Mouse (Mus musculus) intestine, postnatal 0 days (tissue): Measurements from ENCODE around the gene Eif4ebp2. TPM values are rescaled to one million over a fixed set of nuclear protein-coding genes. Genes with fewer than 3 reads are reported as not detected.
A peak's percentile ranks its signal among the peaks of the same experiment; 100 is the strongest.

Source experiments
- ATAC-seq: fragments of 200-750 bp; cut with Nextera tagmentation; 2 replicates; pipeline ENCODE4 v1.8.0; 2017; ENCODE audit warnings: mild to moderate bottlenecking, moderate TSS enrichment, moderate library complexity
- H3K27ac ChIP-seq: fragments of 300-500 bp; sonication (generic); 2 replicates; pipeline ENCODE4 v1.5.1; 2014; ENCODE audit warnings: mild to moderate bottlenecking, low read depth, low read length, moderate library complexity
- H3K27me3 ChIP-seq: fragments of 300-500 bp; sonication (generic); replicated peaks from 2 replicates; pipeline ENCODE4 v1.6.1; 2014; ENCODE audit warnings: low read length, mixed read lengths; ENCODE audit not compliant: control insufficient read depth, insufficient read depth
- H3K36me3 ChIP-seq: fragments of 300-500 bp; sonication (generic); 2 replicates; pipeline ENCODE4 v1.6.1; 2014; ENCODE audit warnings: mild to moderate bottlenecking, moderate library complexity; ENCODE audit not compliant: control insufficient read depth, insufficient read depth
- H3K4me1 ChIP-seq: fragments of 300-500 bp; sonication (generic); replicated peaks from 2 replicates; pipeline ENCODE4 v1.6.1; 2014; ENCODE audit warnings: antibody characterized with exemption, low read length, mixed read lengths; ENCODE audit not compliant: control insufficient read depth, insufficient read depth
- H3K4me2 ChIP-seq: fragments of 300-500 bp; sonication (generic); replicated peaks from 2 replicates; pipeline ENCODE4 v1.6.1; 2014; ENCODE audit warnings: low read depth, mild to moderate bottlenecking, moderate library complexity
- H3K4me3 ChIP-seq: fragments of 300-500 bp; sonication (generic); 2 replicates; pipeline ENCODE4 v1.5.1; 2014; ENCODE audit warnings: low read depth, low read length
- H3K9ac ChIP-seq: fragments of 300-500 bp; sonication (generic); 2 replicates; pipeline ENCODE4 v1.6.1; 2014; ENCODE audit warnings: mild to moderate bottlenecking, low read depth, low read length
- H3K9me3 ChIP-seq: fragments of 300-500 bp; sonication (generic); 2 replicates; pipeline ENCODE4 v1.6.1; 2016; ENCODE audit warnings: mixed run types; ENCODE audit not compliant: control insufficient read depth
- CTCF ChIP-seq: sonication (generic); IDR thresholded peaks from 2 replicates; pipeline ENCODE4 v1.5.1; 2016; ENCODE audit warnings: low read depth, mild to moderate bottlenecking, control low read depth, antibody characterized with exemption, moderate library complexity
- WGBS: fragments of 180-500 bp; shearing (Covaris S2); extraction: QIAGEN DNeasy Blood & Tissue Kit; methylation state at CpG from one replicate; pipeline ENCODE4 v1.1.7; 2014; 5-methylcytosine and 5-hydroxymethylcytosine counted together
- polyA plus RNA-seq: library from polyadenylated mRNA; unstranded; fragments of >200 nt; fragmentation: Nextera tagmentation; extraction: Ambion mirVana; gene quantifications from 2 replicates; pipeline ENCODE4 v1.2.1, GENCODE M21; 2015

Gene Eif4ebp2
- polyA plus RNA-seq, 1 experiment from 2014 or later, result 53.1 TPM

GRCm38 (mm10) chr10:61380186-61380585 lies 72.3 kb downstream of the Eif4ebp2 start:
- 0 out of 2 replicates have a peak overlapping the region, but pooled peaks have one; percentile 17 for H3K4me2 ChIP-seq
- peaks cover 3% of the 10 kb centered on the region; the same call in 1 of the 2 replicates for H3K4me1 ChIP-seq
- H3K9me3 ChIP-seq, result no peaks in the 10 kb centered on the region
- 42% methylated on average over 9 of the region's 9 CpGs for WGBS
- H3K27ac ChIP-seq, result no peak overlapping the region
- no peak for ATAC-seq
- H3K36me3 ChIP-seq, result no peaks in the 10 kb centered on the region
- no peak overlapping the region for H3K4me3 ChIP-seq
- H3K9ac ChIP-seq, result no peak overlapping the region
- no peak for TF ChIP-seq CTCF
- peaks cover 6% of the 10 kb centered on the region; the same call in 1 of the 2 replicates for H3K27me3 ChIP-seq

GRCm38 (mm10) chr10:61379340-61380040 lies 73.0 kb downstream of the Eif4ebp2 start:
- WGBS, result 89% methylated on average over 13 of the region's 13 CpGs
- H3K9me3 ChIP-seq, result no peaks in the 10 kb centered on the region
- H3K4me3 ChIP-seq, result no peak overlapping the region
- H3K4me2 ChIP-seq, result no peak overlapping the region
- peaks cover 6% of the 10 kb centered on the region; the same call in 1 of the 2 replicates for H3K27me3 ChIP-seq
- H3K27ac ChIP-seq, result no peak overlapping the region
- no peak for ATAC-seq
- H3K36me3 ChIP-seq, result no peaks in the 10 kb centered on the region
- no peak for TF ChIP-seq CTCF
- peaks cover 3% of the 10 kb centered on the region; the same call in 1 of the 2 replicates for H3K4me1 ChIP-seq
- H3K9ac ChIP-seq, result no peak overlapping the region

GRCm38 (mm10) chr10:61378698-61379097 lies 73.8 kb downstream of the Eif4ebp2 start:
- ATAC-seq, result no peak
- Histone ChIP-seq H3K36me3 (no peaks in the 10 kb centered on the region), H3K27me3 (peaks cover 1% of the 10 kb centered on the region; the same call in 1 of the 2 replicates), H3K4me3 (no peak overlapping the region), H3K9ac (no peak overlapping the region), H3K9me3 (no peaks in the 10 kb centered on the region), H3K27ac (no peak overlapping the region), H3K4me2 (no peak overlapping the region), H3K4me1 (peaks cover 3% of the 10 kb centered on the region; the same call in 1 of the 2 replicates)
- no peak for TF ChIP-seq CTCF
- 81% methylated on average over 5 of the region's 5 CpGs for WGBS

Other genes starting within 250 kb of the Eif4ebp2 start
- gene Adamts14, start 179.2 kb downstream of the Eif4ebp2 start, polyA plus RNA-seq, result 0.60 and 0.73 TPM in 2 replicates
- gene Prf1, start 154.8 kb downstream of the Eif4ebp2 start, polyA plus RNA-seq, result not detected in 2 replicates
- gene Pald1, start 69.1 kb downstream of the Eif4ebp2 start, polyA plus RNA-seq, result 4.1 and 4.4 TPM in 2 replicates
- 0.10 TPM in 1 of 2 replicates, not detected in the other for gene Nodal, start 34.7 kb downstream of the Eif4ebp2 start, polyA plus RNA-seq
- 3.3 and 3.5 TPM in 2 replicates for gene Lrrc20, start 23.1 kb upstream of the Eif4ebp2 start, polyA plus RNA-seq
- gene Npffr1, start 142.8 kb upstream of the Eif4ebp2 start, polyA plus RNA-seq, result 0.16 and 0.17 TPM in 2 replicates
- gene Ppa1, start 195.9 kb upstream of the Eif4ebp2 start, polyA plus RNA-seq, result 194 and 204 TPM in 2 replicates
- 105 and 111 TPM in 2 replicates for gene Sar1a, start 227.6 kb upstream of the Eif4ebp2 start, polyA plus RNA-seq
- 22.2 and 24.7 TPM in 2 replicates for gene Tysnd1, start 242.9 kb upstream of the Eif4ebp2 start, polyA plus RNA-seq